Mouse (Mus musculus) central nervous system, embryonic 11.5 days (tissue): ENCODE data around the gene Sec23a. TPM values are rescaled to one million over a fixed set of nuclear protein-coding genes. Genes with fewer than 3 reads are reported as not detected.

ENCODE experiments used
- polyA plus RNA-seq: library from polyadenylated mRNA; depleted of rRNA; stranded (reverse); fragments of >200 nt; gene quantifications from 2 replicates; pipeline ENCODE4 v1.2.3, GENCODE M21; 2012; rRNA removed

The Sec23a gene
- polyA plus RNA-seq, result 41.9 and 60.7 TPM in 2 replicates

GRCm38 (mm10) chr12:59011844-59012709, at the start of gene Sec23a:
Sec23a (minus strand) TSS chr12:59012017.

DNA sequence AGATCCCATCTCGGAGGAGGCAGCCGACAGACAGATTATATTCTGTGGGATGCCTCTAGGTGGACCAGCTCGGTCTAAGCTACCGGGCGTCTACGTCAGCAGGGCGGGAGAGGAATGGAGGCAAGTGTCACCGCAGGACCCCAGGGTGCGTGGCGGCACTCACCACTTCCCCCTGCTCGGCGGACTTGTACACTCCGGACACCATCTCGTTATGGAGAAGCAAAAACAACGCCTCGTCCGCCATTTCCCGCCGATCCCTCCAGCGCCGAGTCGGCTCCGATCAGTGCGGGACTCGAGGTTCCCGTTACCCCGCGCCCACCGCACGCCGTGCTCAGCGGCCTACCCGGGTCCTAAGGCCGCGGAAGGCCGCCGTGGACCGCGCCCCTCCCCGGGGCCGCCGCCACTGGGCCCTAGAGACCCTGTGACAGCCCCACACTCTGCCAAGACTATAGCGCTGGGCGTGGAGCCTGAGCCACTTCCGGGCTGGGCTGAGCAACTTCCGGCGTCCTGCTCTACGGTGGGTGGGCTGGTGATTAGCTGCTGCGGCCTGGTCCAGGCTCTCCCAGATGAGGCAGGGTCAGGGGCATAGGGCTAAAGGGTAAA, 49.3 kb upstream of the Sec23a start, which contains the start of gene Trappc6b:
Gene Trappc6b, minus strand, starts transcription at position 480 of the 603 bp plus-strand sequence.

GRCm38 (mm10) chr12:59013234-59013633, 1.4 kb upstream of the Sec23a start, which contains the start of gene Gemin2:
Gemin2 (plus strand) TSS chr12:59013393.

Other genes with a start within 250 kb of the Sec23a start
- 22.4 and 25.3 TPM in 2 replicates for gene Gemin2, start 1.4 kb upstream of the Sec23a start, polyA plus RNA-seq
- gene Trappc6b, start 49.5 kb upstream of the Sec23a start, polyA plus RNA-seq, result 84.2 and 252 TPM in 2 replicates
- 157 and 214 TPM in 2 replicates for gene Pnn, start 54.9 kb upstream of the Sec23a start, polyA plus RNA-seq
- 46.6 and 51.0 TPM in 2 replicates for gene Mia2, start 83.8 kb upstream of the Sec23a start, polyA plus RNA-seq
- gene Fbxo33, start 207.7 kb upstream of the Sec23a start, polyA plus RNA-seq, result 6.4 and 14.5 TPM in 2 replicates